Mouse (Mus musculus): ENCODE results near the gene Ctla4.

DNA sequence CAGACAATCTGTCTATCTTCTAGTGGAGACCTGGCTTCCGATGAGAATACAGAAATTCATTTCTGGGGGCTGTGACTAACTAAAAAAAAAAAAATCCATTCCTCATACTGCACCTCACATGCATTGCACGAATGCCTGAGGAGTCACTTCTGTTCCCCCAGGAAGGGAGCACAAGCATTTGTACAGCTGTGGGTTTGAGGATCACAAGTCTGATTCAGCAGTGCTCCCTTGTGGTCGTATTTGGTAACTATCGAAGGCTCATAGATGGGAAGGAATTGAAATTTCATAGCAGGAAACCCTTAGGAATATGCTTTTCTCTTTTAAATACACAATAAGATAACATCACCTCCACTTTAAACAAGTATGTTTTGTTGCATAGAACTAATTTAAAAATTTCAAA lies 74.3 kb downstream of the Ctla4 start:
- TF ChIP-seq MAFK (IDR thresholded peaks at IDR 0.05; ENCODE audit: insufficient read depth, low read depth, low read length) (no peak), ZNF384 (IDR thresholded peaks at IDR 0.05; ENCODE audit: low read depth, low read length) (no peak), ZC3H11A (IDR thresholded peaks at IDR 0.05; ENCODE audit: borderline replicate concordance, low read depth, low read length) (peak; percentile 61; the same call in 1 of the 2 replicates), HCFC1 (IDR thresholded peaks at IDR 0.05; ENCODE audit: borderline replicate concordance, insufficient read depth, low read length) (no peak)

All from ES-E14 (cell line).